Mouse (Mus musculus): ENCODE data around the gene Prkag1.

Prkag1 gene

GRCm38 (mm10) chr15:98852733-98853132, 21.4 kb upstream of the Prkag1 start:
- DNase-seq = no peak

- DNase-seq = no peak
Observed at GRCm38 (mm10) chr15:98852071-98852470, 20.8 kb upstream of the Prkag1 start.

DNA sequence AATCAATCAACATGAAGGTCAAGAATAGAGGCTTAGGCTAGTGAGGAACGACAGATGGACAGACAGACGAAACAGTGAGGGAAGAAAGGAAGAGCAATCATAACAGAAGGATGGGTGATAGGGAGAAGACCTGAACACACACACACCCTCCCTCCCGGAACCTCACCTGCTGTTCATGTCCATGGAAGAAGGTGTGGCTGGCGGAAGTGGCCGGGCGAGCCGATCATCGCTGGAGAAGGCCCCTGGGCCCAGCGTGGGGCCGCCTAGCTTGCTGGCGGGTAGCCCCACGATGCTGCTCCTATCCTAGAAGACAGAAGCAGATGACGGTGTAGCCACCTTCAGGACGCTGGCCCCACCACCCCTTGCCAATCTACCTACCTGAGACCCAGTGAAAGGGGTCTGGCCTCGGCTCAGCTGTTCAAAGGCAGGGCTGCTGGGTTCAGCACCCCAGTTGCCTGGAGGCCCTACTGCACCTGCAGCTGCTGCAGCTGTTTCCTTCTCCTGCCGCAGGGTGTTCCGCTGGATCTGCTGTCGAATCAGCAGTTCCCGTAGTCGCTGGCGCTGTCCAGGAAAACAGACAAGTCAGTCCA, 20.0 kb upstream of the Prkag1 start:
- no peak for DNase-seq

DNA sequence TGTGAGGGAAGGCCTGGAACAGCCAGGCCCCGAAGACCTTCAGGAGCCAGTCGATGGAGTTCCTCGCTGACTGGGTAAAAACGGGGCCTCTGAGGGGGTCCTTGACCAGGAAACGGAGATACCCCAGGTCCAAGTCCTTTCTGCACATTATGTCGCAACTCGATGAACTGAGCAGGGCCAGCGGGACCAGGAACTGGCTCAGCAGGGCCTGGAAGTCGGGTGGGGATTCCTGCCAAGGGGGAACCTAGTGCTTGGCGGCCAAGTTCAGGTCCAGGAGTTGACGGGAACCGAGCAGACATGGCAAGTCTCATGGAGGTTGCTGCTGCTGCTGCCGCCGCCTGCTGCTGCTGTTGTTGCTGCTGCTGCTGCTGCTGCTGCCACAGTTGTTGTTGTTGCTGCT, 19.3 kb upstream of the Prkag1 start:
- DNase-seq = no peak

GRCm38 (mm10) chr15:98849956-98850600, 18.8 kb upstream of the Prkag1 start:
- DNase-seq = no peak

- DNase-seq = no peak
Observed at GRCm38 (mm10) chr15:98849165-98849564, 17.8 kb upstream of the Prkag1 start.

DNA sequence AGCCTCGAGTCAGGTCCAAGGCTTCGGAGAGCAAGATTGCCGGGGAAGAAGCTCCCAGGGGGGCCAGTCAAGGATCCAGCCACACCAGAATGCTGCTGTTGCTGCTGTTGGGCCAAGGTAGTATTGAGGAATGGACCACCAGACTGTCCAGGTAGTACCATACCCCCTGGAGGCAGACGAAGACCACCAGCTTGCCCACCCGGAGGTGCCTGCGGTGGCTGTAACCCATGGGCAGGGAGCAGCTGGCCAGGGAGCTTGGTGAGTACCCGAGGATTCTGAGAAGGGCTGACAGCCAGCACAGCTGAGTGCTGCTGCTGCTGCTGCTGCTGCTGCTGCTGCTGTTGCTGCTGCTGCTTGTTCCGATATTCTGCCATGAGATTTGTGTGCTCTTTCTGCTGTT, 14.8 kb upstream of the Prkag1 start:
- no peak for DNase-seq

DNA sequence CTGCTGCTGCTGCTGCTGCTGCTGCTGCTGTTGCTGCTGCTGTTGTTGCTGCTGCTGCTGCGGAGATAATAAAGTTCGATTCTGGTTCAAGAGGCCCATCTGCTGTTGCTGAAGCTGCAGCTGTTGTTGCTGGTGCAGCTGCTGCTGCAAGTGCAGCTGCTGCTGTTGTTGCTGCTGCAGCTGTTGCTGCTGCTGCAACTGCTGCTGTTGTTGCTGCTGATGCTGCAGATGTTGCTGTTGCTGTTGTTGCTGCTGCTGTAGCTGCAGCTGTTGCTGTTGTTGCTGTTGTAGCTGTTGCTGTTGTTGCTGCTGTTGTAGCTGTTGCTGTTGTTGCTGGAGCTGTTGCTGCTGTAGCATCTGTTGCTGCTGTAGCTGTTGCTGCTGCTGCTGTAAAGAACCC, 13.8 kb upstream of the Prkag1 start:
- no peak for DNase-seq

- DNase-seq = no peak
Observed at GRCm38 (mm10) chr15:98843595-98844223, 12.4 kb upstream of the Prkag1 start.

DNA sequence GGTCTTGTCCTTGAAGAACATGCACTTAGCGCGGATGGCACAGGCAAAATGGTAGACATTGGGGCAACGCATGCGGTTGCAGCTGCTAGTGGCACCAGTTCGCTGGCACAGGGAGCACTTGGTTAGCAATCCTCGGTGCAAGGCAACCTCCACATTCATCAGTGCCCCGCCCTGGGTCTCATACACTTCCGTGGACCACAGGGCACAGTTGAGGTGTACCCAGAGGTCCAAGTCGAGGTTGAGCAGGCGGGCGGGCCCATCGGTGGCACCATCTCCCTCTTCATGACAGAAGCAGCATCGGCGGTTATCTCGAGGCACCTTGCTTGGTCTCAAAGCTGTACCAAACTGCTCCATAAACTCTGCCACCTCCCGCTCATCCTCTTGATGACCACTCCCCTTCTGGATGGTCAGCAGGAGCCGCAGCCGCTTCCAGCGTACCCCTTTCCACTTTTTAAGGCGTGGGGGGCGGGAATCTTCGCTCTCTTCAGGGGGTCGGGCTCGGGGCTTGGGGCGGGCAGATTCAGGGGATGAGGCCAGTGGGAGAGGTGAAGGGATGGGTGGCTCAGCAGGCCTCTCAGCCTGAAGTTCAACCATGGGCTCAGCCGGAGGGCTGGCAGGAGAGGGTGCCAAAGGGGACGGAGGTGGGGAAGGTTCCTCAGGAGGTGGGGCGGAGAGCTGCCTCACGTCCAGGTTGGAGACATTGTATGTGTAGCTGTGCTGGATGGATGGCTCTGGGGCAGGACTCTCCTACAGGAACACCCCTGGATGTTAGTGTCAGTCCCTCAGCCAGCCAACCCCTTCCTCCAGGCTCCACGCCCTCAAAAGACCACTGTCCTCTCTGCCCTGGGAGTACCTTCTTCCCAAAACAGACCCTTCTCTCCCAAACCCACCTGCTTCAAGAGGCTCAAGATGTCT, 8.6 kb upstream of the Prkag1 start:
- DNase-seq = no peak

GRCm38 (mm10) chr15:98839161-98839560, 7.8 kb upstream of the Prkag1 start:
- DNase-seq = no peak

DNA sequence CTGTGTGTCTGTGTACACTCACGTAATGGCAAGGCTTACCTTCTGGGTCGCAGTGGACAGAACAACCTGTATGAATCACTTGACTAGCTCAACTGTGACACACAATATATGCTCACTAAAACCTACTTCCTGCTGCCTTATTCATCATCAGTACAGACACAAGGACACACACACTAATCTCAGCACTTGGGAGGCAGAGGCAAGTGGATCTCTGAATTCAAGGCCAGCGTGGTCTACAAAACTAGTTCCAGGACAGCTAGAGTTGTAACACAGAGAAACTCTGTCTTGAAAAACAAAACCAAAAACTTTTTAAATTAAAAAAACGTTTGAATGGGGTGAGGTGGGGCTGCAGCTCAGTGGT, 6.4 kb upstream of the Prkag1 start:
- DNase-seq = no peak

- no peak for DNase-seq
Observed at GRCm38 (mm10) chr15:98837006-98837742, 5.9 kb upstream of the Prkag1 start.

DNA sequence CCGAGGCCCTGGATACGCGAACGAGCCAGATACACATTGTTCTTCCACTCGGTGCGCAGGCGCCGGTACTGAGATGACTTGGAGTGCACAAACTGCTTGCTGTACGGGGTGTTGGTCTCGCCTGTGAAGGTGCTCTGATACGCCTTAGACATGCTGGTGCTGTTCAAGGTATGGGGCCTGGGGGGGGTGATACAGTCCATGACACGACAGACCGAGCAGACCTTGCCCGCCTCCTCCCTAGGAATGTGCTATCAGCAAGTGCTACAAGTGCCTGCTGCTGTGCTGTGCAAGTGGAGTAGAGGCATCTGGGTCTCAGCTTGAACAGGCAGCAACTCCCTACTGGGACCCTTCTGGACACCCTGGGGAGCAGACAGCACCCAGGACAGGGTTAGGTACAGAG, 4.0 kb upstream of the Prkag1 start:
- no peak for DNase-seq

- no peak for DNase-seq
Observed at GRCm38 (mm10) chr15:98834059-98834458, 2.7 kb upstream of the Prkag1 start.

GRCm38 (mm10) chr15:98833281-98833680, 2.0 kb upstream of the Prkag1 start:
- DNase-seq = no peak

DNA sequence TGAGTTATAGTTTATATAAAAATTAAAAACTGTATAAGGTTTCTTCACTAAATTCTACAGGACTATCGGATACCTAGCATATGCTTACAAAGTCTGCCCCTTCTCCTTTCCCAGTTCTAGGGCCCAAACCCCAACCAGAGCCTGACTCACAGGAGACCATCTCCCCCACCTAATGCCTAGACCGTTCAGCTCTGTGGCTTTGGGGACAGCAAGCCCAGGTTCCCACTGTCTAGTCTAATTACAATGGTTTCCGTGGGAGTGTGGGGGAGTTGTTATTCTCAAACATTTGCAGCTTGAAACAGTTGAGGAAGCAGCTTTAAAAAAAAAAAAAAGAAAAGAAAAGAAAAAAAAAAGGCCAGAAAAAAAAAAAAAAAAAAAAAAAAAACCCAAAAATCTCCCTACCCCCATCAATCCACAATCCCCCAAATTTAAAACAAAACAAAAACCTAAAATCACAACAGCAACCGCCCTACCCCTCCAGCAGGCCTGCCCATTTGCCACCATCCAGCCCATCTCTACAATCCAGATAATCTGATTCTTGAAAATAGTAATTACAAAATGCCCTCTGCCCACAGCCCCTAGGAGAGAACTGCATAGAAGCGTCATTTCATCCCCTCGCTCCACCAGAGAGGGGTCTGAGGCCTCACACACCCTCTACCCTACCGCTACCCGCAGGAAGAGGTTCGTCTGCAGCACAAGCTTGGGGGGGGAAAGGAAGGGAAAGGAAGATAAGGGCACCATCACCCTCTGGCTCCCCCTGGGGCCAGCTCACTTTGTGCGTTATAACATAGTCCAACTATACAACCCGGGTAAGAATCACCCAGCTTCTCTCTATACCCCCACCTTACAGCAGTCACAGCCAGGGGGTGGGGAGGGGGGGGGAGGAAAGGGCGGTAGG, 1.1 kb upstream of the Prkag1 start:
- peak; percentile 49 to 61 for DNase-seq

DNA sequence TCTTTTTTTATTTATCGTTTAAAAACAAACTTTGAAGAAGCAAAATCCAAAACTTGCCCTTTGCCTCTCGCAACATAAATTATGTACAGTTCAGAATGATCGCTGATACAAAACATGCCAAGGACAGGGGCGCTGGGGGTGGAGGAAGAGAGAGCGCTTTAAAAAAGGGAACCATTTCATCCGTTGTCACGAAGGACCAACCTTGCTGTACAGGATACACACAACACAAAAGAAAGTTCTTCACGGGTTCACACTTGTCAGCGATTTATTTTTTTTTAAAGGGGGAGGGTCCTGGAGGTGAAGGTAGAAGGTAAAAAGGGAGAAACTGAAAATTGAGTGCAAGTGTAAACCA, 339 bp upstream of the Prkag1 start:
- DNase-seq = no peak

GRCm38 (mm10) chr15:98827611-98828011, 3.7 kb downstream of the Prkag1 start:
- DNase-seq = no peak

GRCm38 (mm10) chr15:98823434-98823833, 7.9 kb downstream of the Prkag1 start:
- DNase-seq = no peak

- no peak for DNase-seq
Observed at GRCm38 (mm10) chr15:98822147-98822546, 9.2 kb downstream of the Prkag1 start.

DNA sequence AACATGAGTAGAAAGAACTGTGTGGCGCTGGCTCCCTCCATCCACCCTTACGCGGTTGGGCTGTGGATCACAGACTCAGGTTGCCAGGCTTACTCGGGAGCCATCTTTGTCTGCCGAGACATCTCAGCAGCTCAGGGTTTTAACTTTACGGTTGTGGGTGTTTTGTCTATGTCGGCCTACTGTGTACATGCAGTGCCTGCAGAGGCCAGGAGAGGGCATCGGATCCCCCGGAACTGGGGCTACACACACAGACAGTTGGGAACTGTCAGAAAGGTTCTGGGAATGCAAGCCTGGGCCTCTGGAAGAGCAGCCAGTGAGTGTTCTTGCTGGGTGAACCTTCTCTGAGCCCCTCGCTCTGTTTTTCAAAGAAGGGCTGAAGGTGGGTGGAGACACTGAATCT, 9.9 kb downstream of the Prkag1 start:
- DNase-seq = peak in 1 of 2 experiments; percentile 34
